Mouse (Mus musculus) T-helper 1 cell (primary cell): ENCODE measurements around the gene Itih5.

Source experiments
- in situ Hi-C: fragments of 300-600 bp; cut with MboI, MseI; formaldehyde crosslinking; loops from one replicate; pipeline ENCODE4 v1.15.1; 2025; ENCODE audit warnings: high pct_unique_total_duplicates

The Itih5 gene

DNA sequence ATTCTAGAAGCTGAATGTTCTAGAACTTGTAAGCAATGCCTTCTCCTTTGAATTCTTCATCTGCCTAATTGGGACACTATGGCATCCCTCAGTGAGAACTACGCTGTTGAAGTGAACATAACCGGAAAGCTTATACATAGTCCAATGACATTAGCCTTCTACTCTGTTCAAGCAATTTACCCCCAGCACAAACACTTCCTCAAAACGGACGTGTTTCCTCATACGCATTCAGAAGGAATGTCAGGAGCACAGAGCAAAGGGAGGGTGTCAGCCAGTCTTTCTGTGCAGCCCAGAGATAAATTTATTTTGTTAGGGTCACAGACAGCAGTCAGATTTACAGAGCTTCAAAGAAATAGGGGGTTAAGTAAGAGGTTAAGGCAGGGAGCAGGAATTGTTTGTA is 108.0 kb downstream of the Itih5 start:
- in situ Hi-C loops, result no loop called here

DNA sequence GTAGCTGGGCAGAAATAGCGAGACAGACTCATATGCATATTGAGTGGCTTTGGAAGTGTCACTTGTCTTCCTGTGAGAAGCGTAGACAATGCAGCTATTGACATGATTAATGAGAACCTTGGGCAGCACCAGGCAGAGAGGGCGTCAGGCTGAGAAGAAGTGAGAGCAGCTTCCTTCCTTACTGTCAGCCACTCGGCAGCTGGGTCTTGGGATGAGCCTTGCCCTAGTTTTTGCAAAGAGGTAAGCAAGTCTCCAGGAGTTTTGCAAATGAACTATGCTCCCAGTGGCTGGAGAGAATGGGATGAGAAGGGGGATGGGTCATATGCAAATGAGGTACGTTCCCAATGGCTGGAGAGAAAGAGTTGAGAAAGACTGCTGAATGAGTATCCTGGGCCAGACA is 109.4 kb downstream of the Itih5 start:
- in situ Hi-C loops, result no loop called here

DNA sequence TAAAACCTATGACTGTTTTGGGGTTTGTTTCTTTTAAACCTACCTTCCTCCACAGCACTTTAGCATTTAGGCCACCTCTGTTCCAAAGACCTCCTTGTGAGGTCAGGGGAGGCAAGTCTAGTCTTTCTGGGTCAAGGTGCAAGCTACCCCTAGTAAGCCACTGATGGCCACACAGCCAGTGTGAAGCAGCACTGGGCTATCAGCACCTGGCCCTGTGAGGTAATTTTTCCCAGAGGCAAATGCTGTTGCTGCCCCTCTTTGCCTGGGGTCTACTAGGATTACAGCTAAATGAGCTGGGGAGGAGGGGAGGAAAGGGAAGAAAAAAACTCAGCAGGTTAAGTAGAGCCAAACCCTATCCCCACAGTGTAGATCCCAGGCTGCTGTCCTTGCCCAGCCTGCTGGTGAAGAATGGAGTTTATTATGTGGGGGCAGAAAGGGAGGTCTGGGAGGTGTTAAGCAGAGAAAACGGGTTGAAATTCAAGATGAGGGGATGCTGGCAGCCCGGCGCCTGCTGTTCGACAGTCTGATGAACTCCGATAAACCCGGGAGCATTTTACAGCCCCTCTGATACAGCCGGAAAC is 110.6 kb downstream of the Itih5 start:
- in situ Hi-C loops, result no loop called here

GRCm38 (mm10) chr2:10265881-10266280 is 112.5 kb downstream of the Itih5 start:
- in situ Hi-C loops, result no loop called here

- in situ Hi-C loops, result no loop called here
Measured at GRCm38 (mm10) chr2:10272604-10273115, 119.3 kb downstream of the Itih5 start.

- in situ Hi-C loops, result no loop called here
Measured at GRCm38 (mm10) chr2:10273541-10274050, 120.2 kb downstream of the Itih5 start.

DNA sequence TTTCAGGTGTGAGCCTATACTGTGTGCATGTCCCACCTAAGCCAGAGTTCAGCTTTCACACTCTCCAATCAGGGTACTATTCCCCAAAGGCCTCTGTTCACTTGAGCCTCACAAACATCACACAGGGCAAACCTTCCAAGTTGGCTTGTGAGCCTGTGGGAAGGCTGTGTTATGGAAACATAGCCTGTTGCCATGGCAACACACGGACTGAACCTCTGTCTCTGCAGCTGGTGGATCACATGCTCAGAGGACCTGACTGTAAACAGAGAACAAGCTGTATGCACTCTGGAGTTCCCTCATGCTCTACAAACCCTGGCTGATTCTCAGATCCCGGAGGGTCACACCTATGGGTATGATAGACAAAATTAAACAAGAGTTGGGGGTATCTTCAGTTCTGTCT is 122.8 kb downstream of the Itih5 start:
- in situ Hi-C loops, result loop anchor here (5.0 kb wide), 1 partner anchor 1604 kb away; no protein-coding TSS in a partner anchor

DNA sequence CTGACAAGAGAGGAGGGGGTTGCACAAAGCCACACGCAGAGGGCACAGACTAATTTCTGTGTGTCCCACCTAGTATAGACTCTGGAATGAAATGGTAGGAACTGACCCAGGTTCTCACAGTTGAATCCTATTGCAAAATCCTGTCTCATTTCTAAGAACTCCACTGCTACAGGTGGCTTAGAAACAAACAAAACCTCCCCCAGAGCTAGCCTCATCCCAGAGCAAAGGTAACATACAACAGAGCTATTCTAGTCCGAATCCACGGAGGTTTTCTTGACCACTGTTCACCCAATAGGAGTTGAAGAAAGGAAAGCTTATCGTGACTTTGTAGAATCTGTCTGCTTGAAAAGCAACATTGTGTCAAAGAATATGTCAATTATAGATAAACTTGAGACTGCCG is 130.3 kb downstream of the Itih5 start:
- in situ Hi-C loops, result no loop called here

DNA sequence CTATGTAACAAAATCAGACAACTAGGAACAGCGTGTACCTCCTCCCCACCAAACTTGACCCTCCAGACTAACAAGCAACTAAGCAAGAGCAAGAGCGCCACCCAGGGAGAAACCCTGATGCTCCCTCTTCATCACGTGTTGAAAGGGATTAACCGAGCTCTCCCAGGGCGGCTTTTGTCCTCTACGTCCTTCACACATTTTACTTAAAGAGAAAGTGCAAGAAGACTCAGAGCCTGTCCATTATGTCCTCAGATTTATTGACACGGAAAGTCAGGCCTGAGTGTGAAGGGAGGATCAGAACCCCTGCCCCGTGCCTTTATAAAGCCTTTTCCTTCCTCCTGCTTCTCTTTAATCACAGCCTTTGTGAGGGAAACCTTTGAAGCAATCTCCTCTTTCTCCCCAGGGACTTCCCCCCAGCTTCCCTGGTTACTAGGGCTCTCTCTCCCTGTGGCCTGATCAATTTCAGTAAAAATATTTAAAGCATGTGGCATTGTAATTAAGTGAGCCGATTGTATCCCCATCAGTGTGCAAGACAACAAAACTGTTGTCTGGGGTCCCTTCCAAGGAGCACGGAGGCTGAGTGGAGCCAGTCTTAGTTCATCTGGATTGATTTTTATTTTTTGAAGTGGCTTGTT is 131.4 kb downstream of the Itih5 start:
- in situ Hi-C loops, result no loop called here

GRCm38 (mm10) chr2:10285975-10286374 is 132.6 kb downstream of the Itih5 start:
- in situ Hi-C loops, result no loop called here

- in situ Hi-C loops, result no loop called here
Measured at GRCm38 (mm10) chr2:10288142-10288831, 134.9 kb downstream of the Itih5 start.

- in situ Hi-C loops, result no loop called here
Measured at GRCm38 (mm10) chr2:10288881-10289280, 135.5 kb downstream of the Itih5 start.

DNA sequence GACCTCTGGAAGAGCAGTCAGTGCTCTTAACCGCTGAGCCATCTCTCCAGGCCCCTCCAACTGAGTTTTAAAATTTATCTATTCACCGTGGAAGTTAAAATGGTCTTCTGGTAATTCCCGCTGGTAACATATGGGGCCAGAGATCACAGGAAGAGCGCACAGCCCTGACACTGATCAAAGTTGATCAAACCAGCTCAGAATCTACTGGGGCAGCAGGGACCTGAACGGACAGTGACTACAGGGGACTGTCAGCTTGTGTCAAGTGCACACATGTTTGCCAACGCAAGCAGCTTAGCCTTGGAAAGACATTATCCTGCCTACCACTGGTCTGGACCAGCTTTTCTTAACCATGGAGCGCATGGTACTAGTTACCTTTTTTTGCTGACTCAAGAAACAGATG is 136.7 kb downstream of the Itih5 start:
- in situ Hi-C loops, result loop anchor here (5.0 kb wide), 1 partner anchor 188 kb away; no protein-coding TSS in a partner anchor

GRCm38 (mm10) chr2:10293556-10294206 is 140.3 kb downstream of the Itih5 start:
- in situ Hi-C loops, result loop anchor here (5.0 kb wide), 1 partner anchor 191 kb away; no protein-coding TSS in a partner anchor

DNA sequence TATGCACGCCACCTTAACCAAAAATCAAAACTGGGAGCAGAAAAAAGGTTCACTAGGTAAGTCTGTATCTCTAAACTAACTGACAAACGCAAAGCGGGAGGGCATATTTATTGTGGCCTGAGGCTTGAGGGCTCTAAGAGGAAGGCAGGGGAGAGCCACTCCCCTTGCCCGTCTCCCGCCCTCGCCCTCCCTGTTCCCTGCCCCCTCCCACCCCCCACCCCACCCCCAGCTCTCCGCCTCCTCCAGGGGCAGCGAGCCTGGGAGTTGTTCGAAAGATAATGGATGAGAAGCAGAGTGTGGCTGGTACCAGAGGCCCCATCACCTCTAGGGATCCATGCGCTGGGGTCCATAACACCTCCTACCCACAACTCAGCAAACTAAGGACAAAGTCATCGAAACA is 142.5 kb downstream of the Itih5 start:
- in situ Hi-C loops, result no loop called here

- in situ Hi-C loops, result no loop called here
Measured at GRCm38 (mm10) chr2:10300244-10300643, 146.9 kb downstream of the Itih5 start.

- in situ Hi-C loops, result no loop called here
Measured at GRCm38 (mm10) chr2:10300771-10301170, 147.4 kb downstream of the Itih5 start.

DNA sequence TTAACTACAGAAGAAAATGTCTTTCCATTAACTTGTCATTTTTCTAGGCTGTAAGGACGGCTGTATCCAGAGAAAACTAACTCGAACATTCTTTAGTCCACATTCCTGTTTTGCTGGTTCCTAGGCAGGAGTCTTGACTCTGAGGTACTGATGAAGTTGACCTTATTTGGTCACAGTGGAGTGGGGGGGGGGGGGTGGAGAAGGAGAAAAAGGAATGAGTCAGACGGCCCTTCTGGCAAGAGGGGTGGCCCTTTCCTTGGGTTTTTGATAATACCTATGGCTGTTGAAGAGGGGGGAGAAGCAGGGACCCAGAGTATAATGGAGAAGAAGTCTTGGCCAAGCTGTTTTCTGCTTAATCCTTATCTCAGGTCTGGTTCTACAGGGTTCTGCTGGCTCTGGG is 148.0 kb downstream of the Itih5 start:
- in situ Hi-C loops, result no loop called here

DNA sequence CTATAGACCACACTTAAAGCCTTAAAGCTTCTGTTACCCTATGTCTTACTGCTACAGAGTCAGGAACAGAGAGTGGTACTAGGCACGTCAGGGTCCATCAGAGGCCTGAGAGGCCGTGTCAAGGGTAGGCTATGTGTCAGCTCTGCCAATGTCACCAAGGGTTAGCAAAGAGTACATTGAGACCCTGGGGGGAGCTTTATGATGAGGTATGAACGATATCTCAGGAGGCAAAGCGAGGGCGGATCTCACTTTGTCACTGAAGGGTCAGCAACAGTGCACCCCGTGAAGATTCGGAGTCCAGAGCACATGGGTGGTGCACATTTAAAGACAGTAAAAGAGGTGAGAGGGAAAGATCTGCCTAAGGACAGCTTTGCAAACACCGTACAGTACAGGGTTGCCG is 148.6 kb downstream of the Itih5 start:
- in situ Hi-C loops, result no loop called here

DNA sequence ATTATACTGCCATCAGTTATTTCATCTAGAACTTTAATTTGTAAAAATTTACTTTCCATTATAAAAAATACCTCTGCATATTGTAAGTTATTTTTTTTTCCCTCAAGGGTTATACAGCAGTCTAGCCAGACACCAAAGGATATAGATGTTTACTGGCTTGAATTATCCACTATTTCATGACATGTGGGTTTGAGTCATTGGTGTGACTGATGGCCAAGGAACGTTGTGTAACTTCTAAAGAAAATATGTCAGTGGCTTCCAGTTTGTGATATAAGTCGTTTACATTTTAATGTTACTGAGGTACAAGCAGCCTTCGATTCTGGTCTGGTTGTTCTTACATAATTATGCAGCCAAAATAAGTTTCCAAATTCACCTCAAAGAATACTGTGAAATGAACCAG is 151.5 kb downstream of the Itih5 start:
- in situ Hi-C loops, result no loop called here
